Mouse (Mus musculus) liver, adult 2 months (tissue): ENCODE measurements at regions not wholly inside any gene's neighbourhood (a gene's known extent, or its start where the extent isn't known, plus 50 kb on each side); places are given as distances from the start of the nearest gene placed in this dataset.

Experiments
- DNase-seq: peaks from one replicate; pipeline ENCODE4 v3.0.0-alpha.2; 2011; ENCODE audit warnings: low read depth, low spot score; ENCODE audit errors: extremely low read depth
- H3K27ac ChIP-seq: fragments of 200-500 bp; replicated peaks from 2 replicates; pipeline ENCODE4 v1.5.1; 2012; ENCODE audit warnings: low read depth, mild to moderate bottlenecking, control low read depth, inconsistent platforms, low read length; ENCODE audit not compliant: insufficient read depth
- H3K27me3 ChIP-seq: fragments of 200-500 bp; 2 replicates; pipeline ENCODE4 v1.6.1; 2012; ENCODE audit warnings: mild to moderate bottlenecking, moderate library complexity, low read length, inconsistent platforms; ENCODE audit not compliant: control insufficient read depth, insufficient read depth
- H3K36me3 ChIP-seq: fragments of 200-500 bp; 2 replicates; pipeline ENCODE4 v1.6.1; 2012; ENCODE audit warnings: low read length, inconsistent platforms; ENCODE audit not compliant: control insufficient read depth, insufficient read depth
- H3K4me1 ChIP-seq: fragments of 200-500 bp; 2 replicates; pipeline ENCODE4 v1.6.1; 2011; ENCODE audit warnings: low read length; ENCODE audit not compliant: control insufficient read depth, insufficient read depth
- H3K4me3 ChIP-seq: fragments of 200-500 bp; 2 replicates; pipeline ENCODE4 v1.5.1; 2011; ENCODE audit warnings: low read depth, mild to moderate bottlenecking, control low read depth, low read length, moderate library complexity; ENCODE audit not compliant: insufficient read depth
- H3K79me2 ChIP-seq: fragments of 200-500 bp; 2 replicates; pipeline ENCODE4 v1.6.1; 2012; ENCODE audit warnings: inconsistent platforms, mild to moderate bottlenecking, low read length, moderate library complexity; ENCODE audit not compliant: control insufficient read depth, insufficient read depth
- H3K9ac ChIP-seq: fragments of 200-500 bp; 2 replicates; pipeline ENCODE4 v1.6.1; 2012; ENCODE audit warnings: low read depth, mild to moderate bottlenecking, control low read depth, inconsistent platforms, low read length
- CTCF ChIP-seq: fragments of 200-500 bp; IDR thresholded peaks from 2 replicates; pipeline ENCODE4 v1.5.1; 2011; ENCODE audit warnings: low read depth, low read length, control low read depth
- POLR2A ChIP-seq: fragments of 200-500 bp; IDR thresholded peaks from 2 replicates; pipeline ENCODE4 v1.6.1; 2011; ENCODE audit warnings: low read length, control low read depth; ENCODE audit not compliant: insufficient read depth; ENCODE audit errors: extremely low read depth
- WGBS: fragments of 180-500 bp; shearing (Covaris S2); methylation state at CpG from one replicate; pipeline ENCODE4 v1.1.7; 2018; 5-methylcytosine and 5-hydroxymethylcytosine counted together

DNA sequence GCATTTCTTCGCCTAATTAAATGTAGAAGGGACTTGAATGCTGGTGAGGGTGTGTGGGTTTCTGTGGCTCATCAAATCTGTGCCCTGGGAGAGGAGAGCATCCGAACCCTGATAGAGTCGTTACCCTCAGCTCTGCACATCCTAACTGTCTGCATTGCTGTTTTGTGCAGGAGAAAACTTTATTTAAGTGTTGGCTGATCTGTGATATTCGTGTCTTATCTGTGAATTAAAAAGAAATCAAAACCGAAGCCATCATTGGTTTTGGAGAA lies 77.7 kb upstream of the D1Pas1 start:
- no peak for TF ChIP-seq POLR2A
- TF ChIP-seq CTCF: no peak
- no peak overlapping the region for H3K27ac ChIP-seq
- no peak overlapping the region for H3K9ac ChIP-seq
- no peaks in the 10 kb centered on the region for H3K79me2 ChIP-seq
- no peak overlapping the region for H3K4me3 ChIP-seq
- DNase-seq: no peak
- H3K27me3 ChIP-seq: no peaks in the 10 kb centered on the region
- WGBS: 76% methylated on average over 5 of the region's 5 CpGs
- H3K4me1 ChIP-seq: no peaks in the 10 kb centered on the region
- H3K36me3 ChIP-seq: no peaks in the 10 kb centered on the region

DNA sequence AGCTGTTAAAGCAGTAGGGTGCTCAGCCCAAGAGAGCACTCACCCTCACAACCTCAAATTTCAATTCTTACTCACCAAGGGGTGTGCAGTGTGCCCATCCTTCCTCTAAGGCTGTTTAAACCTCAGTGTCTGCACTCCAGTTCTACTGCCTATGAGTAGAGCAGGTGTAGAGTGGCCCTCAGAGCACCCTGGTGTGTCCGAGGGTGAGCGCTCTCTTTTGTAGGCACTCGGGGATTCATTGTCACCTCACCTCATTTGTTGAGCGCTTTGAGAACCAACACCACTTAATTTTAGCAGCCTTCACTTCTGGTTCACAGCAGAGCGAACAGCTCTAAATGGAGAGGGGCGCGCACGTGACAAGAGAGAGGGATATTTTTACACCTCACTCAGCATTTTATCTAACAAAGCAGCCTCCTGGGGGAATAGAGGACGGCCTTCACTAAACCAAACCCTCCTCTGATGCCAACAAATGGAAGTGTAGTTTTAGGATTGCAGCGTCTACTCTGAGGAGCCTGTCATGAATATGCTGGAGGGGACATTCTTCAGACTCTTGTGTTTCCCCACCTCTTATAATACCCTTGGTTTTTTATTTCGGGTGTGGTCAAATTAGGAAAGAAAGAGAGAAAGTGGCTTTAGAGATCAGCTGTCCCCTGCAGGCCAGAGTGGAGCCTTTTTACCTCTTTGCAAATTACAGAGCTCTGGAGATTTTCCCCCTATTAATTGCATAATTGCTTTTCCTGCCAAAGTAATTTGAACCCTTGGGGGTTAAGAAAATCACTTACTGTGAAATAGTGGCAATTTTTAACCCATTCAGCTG lies 78.2 kb upstream of the D1Pas1 start:
- no peak for TF ChIP-seq POLR2A
- WGBS: 81% methylated on average over 11 of the region's 11 CpGs
- H3K4me3 ChIP-seq: no peak overlapping the region
- no peak for DNase-seq
- no peaks in the 10 kb centered on the region for H3K4me1 ChIP-seq
- no peak overlapping the region for H3K9ac ChIP-seq
- H3K79me2 ChIP-seq: no peaks in the 10 kb centered on the region
- no peaks in the 10 kb centered on the region for H3K36me3 ChIP-seq
- H3K27ac ChIP-seq: no peak overlapping the region
- no peaks in the 10 kb centered on the region for H3K27me3 ChIP-seq

DNA sequence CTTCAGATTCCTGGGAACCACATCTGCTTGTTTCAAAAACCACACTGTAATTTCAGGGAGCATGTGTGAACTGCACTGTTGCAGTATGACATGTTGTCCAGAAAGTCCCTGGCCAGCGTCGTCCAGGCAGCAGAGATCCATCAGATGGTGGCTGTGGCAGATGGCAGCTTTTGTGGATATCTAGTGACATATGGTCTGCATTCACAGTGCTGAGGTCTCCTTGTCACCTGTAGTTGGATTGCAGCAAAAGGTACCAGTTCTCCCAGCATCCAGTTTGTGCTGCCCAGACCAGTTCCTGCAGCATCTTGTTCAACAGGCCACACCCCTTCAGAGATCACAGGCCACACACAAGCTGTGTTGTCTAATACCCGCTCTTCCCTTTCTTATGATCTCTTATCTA lies 80.1 kb upstream of the D1Pas1 start:
- no peak for DNase-seq
- H3K27me3 ChIP-seq: no peaks in the 10 kb centered on the region
- no peaks in the 10 kb centered on the region for H3K4me1 ChIP-seq
- H3K9ac ChIP-seq: no peak overlapping the region
- H3K27ac ChIP-seq: no peak overlapping the region
- no peaks in the 10 kb centered on the region for H3K36me3 ChIP-seq
- TF ChIP-seq CTCF (no peak), POLR2A (no peak)
- H3K79me2 ChIP-seq: no peaks in the 10 kb centered on the region
- 79% methylated on average over 3 of the region's 3 CpGs for WGBS
- H3K4me3 ChIP-seq: no peak overlapping the region

DNA sequence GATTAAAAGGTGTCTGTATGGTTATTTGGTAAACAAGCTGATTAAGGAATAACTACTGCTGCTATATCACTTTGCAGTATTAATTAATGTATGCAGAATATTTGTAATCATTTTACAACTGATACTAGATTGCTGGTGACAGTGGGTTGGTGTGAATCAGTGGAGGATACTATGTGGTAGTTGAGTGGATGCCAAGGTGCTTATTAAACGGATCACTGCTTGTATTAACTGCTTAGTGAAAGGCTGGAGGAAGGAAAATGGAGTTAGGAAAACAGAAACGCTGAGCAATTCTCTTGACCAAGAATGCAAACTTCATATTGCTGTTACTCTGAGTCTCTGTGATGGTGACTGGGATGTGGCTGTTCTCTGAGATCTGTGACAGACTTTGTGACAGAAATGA lies 86.8 kb upstream of the D1Pas1 start:
- no peak for DNase-seq
- Histone ChIP-seq H3K36me3 (no peaks in the 10 kb centered on the region), H3K27ac (no peak overlapping the region), H3K4me1 (no peaks in the 10 kb centered on the region), H3K4me3 (no peak overlapping the region), H3K27me3 (no peaks in the 10 kb centered on the region), H3K79me2 (no peaks in the 10 kb centered on the region), H3K9ac (no peak overlapping the region)
- no peak for TF ChIP-seq POLR2A
- no peak for TF ChIP-seq CTCF
- WGBS: 74% methylated on average over 2 of the region's 2 CpGs

DNA sequence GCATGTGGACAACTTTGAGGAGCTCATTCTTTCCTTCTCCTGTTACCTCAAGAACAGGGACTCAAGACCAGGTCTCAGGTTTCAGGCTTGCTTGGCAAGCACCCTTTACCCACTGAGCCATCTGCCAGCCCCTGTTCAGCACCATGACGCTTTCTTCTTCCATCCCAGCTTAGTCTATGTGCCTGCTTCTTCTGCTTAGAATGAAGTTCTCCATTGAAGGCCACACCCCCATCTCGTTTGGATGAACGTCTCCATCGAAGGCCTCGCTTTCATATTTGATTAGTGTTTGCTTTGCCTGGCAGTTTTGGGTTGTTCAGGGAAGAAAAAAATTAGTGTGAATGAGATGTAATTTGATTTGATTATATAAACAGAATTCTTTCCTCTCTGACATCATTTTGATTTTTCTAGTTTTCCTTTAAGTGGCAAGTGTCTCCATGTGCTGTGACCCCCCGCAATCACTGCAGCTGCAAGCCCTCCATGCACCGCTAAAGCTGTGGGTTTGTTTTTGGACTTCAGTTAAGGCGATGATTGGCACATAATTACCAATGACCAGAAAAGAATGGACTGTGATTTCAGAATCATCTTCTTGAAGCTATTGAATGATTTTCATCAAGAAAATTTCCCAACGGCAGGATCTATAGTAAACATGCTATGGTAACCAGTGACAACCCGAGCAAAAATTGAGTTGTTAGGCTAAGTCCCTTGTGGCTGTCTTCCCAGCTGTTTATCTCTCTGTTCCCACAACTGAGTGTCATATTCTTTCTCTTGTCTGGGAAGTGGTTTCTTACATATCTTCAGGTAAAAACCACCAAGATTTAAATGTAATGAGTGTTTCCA lies 106.4 kb upstream of the D1Pas1 start:
- Histone ChIP-seq H3K9ac (no peak overlapping the region), H3K4me1 (no peaks in the 10 kb centered on the region), H3K4me3 (no peak overlapping the region), H3K36me3 (no peaks in the 10 kb centered on the region), H3K27ac (no peak overlapping the region), H3K79me2 (no peaks in the 10 kb centered on the region), H3K27me3 (no peaks in the 10 kb centered on the region)
- no peak for DNase-seq
- TF ChIP-seq POLR2A: no peak
- no peak for TF ChIP-seq CTCF
- WGBS: 85% methylated on average over 10 of the region's 10 CpGs

DNA sequence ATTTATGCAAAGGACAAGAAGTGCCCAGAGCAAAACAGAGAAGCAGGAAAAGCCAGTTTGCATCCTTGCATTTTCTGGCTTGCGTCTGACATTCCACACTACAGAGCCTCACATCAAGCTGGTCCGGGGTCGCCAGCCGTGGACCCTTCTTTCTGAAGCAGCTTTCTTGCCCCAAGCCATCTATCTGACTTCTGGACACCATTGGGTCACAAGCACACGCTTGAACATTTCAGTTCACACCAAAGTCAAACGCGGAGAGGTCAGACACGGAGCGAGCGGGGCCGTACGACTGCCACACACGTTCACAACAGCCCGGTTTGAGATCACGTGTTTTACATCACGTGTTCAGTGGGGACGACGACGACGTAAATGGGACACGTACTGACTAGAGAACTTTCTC lies 108.9 kb upstream of the D1Pas1 start:
- 91% methylated on average over 21 of the region's 21 CpGs for WGBS
- no peak overlapping the region for H3K27ac ChIP-seq
- no peak overlapping the region for H3K9ac ChIP-seq
- no peaks in the 10 kb centered on the region for H3K4me1 ChIP-seq
- H3K36me3 ChIP-seq: no peaks in the 10 kb centered on the region
- TF ChIP-seq POLR2A (no peak), CTCF (no peak)
- no peaks in the 10 kb centered on the region for H3K79me2 ChIP-seq
- H3K27me3 ChIP-seq: no peaks in the 10 kb centered on the region
- no peak for DNase-seq
- no peak overlapping the region for H3K4me3 ChIP-seq
